Mouse (Mus musculus) bone marrow, adult 2 months (tissue): ENCODE measurements at regions not wholly inside any gene's neighbourhood (a gene's known extent, or its start where the extent isn't known, plus 50 kb on each side); places are given as distances from the start of the nearest gene placed in this dataset.

ENCODE experiments used
- CTCF ChIP-seq: fragments of 200-500 bp; IDR thresholded peaks from 2 replicates; pipeline ENCODE4 v1.5.1; 2011; ENCODE audit warnings: low read length, control low read depth; ENCODE audit not compliant: control insufficient read depth, insufficient read depth
- POLR2A ChIP-seq: fragments of 200-500 bp; IDR thresholded peaks from 2 replicates; pipeline ENCODE4 v1.6.1; 2011; ENCODE audit warnings: low read depth, mild to moderate bottlenecking, control low read depth, low read length, borderline replicate concordance; ENCODE audit not compliant: control insufficient read depth

- no peak for TF ChIP-seq POLR2A
- TF ChIP-seq CTCF, result no peak
Measured at GRCm38 (mm10) chr3:38104418-38104817, 380.1 kb upstream of the Gm5148 start.
